ENCODE assay signal across 8 mouse cellular contexts in the genomic region with DNA sequence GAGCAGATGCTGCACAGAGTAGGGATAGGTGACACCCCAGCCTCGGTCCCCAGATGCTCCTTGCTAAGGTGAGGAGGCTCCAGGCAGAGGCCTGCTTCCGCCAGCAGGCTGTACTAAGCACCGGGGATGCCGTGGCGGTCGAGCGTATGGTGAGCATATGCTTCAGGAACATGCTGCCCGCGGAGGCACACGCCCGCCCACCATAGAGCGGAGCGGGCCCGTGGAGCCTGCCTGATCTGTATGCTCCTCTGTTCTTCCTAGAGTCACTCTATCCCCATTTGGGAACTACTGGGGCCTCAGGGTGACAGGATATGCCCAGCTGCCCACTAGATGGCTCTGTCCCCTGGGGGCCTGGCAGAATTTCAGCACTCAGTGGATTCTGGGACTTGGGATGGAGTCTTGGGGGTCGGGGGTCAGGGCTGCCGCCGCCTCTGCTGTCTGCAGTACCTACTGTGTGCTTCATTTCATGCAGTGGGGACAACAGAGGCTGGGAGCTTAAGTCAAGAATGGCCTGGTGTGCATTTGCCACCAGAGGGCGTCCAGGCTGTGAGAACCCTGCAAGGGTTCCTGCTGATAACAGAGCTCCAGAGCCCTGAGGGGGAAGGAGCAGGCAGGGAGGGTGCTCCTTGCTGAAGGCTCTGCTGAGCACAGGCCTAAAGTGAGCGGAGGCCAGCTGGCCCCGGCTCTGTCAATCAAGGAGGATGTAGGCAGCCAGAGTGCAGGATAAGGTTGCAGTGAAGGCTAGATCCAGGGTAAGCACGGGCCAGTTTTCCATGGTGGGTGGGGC.
DNase-seq lines count a peak whose midpoint lies in the region; ATAC-seq lines count a peak whose summit lies in the region.

No protein-coding gene starts in this region.

- peak overlapping the region; percentile 84 for H3K27ac ChIP-seq in midbrain, embryonic 10.5 days (replicated peaks)
- H3K27ac ChIP-seq in midbrain, embryonic 15.5 days, result no peak overlapping the region
- H3K27ac ChIP-seq in forebrain, embryonic 14.5 days (ENCODE audit: low read depth, low read length), result no peak overlapping the region
- peak overlapping the region; percentile 35; the same call in 1 of the 2 replicates for H3K27ac ChIP-seq in hindbrain, embryonic 13.5 days
- H3K27ac ChIP-seq in limb, embryonic 11.5 days (replicated peaks; ENCODE audit: low read depth, low read length), result no peak overlapping the region; the same call in 1 of the 2 replicates
- peak overlapping the region; percentile 55; the same call in 1 of the 2 replicates for H3K27ac ChIP-seq in midbrain, embryonic 13.5 days

- H3K4me2 ChIP-seq in midbrain, embryonic 15.5 days, result no peak overlapping the region
- no peak overlapping the region for H3K4me2 ChIP-seq in forebrain, embryonic 14.5 days (ENCODE audit: low read length)
- H3K4me2 ChIP-seq in hindbrain, embryonic 13.5 days, result no peak overlapping the region
- no peak overlapping the region for H3K4me2 ChIP-seq in limb, embryonic 11.5 days (ENCODE audit: low read depth, severe bottlenecking)
- H3K4me2 ChIP-seq in midbrain, embryonic 13.5 days (replicated peaks), result no peak overlapping the region

- DNase-seq in midbrain, embryonic 10.5 days (ENCODE audit: low spot score), result peak; percentile 64
- DNase-seq in c-Kit-positive CD71-positive TER-119-positive erythroid progenitor cells, embryonic 14.5 days (ENCODE audit: low spot score), result peak; percentile 85
- DNase-seq in forebrain, embryonic 14.5 days (ENCODE audit: low spot score), result peak; percentile 82
- DNase-seq in limb, embryonic 11.5 days (ENCODE audit: low spot score), result peak; percentile 78
- DNase-seq in thymus, postnatal 10 days (ENCODE audit: low spot score in 2 of 2), result peak; percentile 67 to 75

- H3K4me1 ChIP-seq in midbrain, embryonic 10.5 days, result peaks cover 93% of the 10 kb centered on the region
- H3K4me1 ChIP-seq in midbrain, embryonic 15.5 days, result peaks cover 68% of the 10 kb centered on the region
- H3K4me1 ChIP-seq in forebrain, embryonic 14.5 days (ENCODE audit: control insufficient read depth, insufficient read depth, low read length), result peaks cover 65% of the 10 kb centered on the region
- peaks cover 91% of the 10 kb centered on the region for H3K4me1 ChIP-seq in hindbrain, embryonic 13.5 days (replicated peaks)
- peaks cover 80% of the 10 kb centered on the region for H3K4me1 ChIP-seq in limb, embryonic 11.5 days (ENCODE audit: control insufficient read depth, insufficient read depth, low read length)
- H3K4me1 ChIP-seq in midbrain, embryonic 13.5 days (replicated peaks), result peaks cover 90% of the 10 kb centered on the region

- no peak overlapping the region for H3K4me3 ChIP-seq in midbrain, embryonic 10.5 days
- no peak overlapping the region for H3K4me3 ChIP-seq in midbrain, embryonic 15.5 days
- H3K4me3 ChIP-seq in forebrain, embryonic 14.5 days (ENCODE audit: low read depth, low read length), result no peak overlapping the region
- H3K4me3 ChIP-seq in hindbrain, embryonic 13.5 days, result no peak overlapping the region
- no peak overlapping the region for H3K4me3 ChIP-seq in limb, embryonic 11.5 days (ENCODE audit: low read depth, low read length)
- H3K4me3 ChIP-seq in midbrain, embryonic 13.5 days (replicated peaks), result no peak overlapping the region

- no peaks in the 10 kb centered on the region for H3K36me3 ChIP-seq in midbrain, embryonic 10.5 days
- H3K36me3 ChIP-seq in midbrain, embryonic 15.5 days (replicated peaks), result no peaks in the 10 kb centered on the region
- no peaks in the 10 kb centered on the region for H3K36me3 ChIP-seq in forebrain, embryonic 14.5 days (ENCODE audit: control insufficient read depth, insufficient read depth, low read length)
- no peaks in the 10 kb centered on the region for H3K36me3 ChIP-seq in hindbrain, embryonic 13.5 days
- H3K36me3 ChIP-seq in limb, embryonic 11.5 days (ENCODE audit: control insufficient read depth, insufficient read depth, low read length), result no peaks in the 10 kb centered on the region; the same call in 1 of the 2 replicates
- H3K36me3 ChIP-seq in midbrain, embryonic 13.5 days, result no peaks in the 10 kb centered on the region

- no peak overlapping the region for H3K9ac ChIP-seq in midbrain, embryonic 15.5 days
- H3K9ac ChIP-seq in forebrain, embryonic 14.5 days (ENCODE audit: low read length), result 0 out of 2 replicates have a peak overlapping the region, but pooled peaks have one; percentile 13
- H3K9ac ChIP-seq in hindbrain, embryonic 13.5 days, result no peak overlapping the region
- no peak overlapping the region for H3K9ac ChIP-seq in limb, embryonic 11.5 days (ENCODE audit: low read length)
- no peak overlapping the region for H3K9ac ChIP-seq in midbrain, embryonic 13.5 days (replicated peaks)

- no peaks in the 10 kb centered on the region for H3K9me3 ChIP-seq in midbrain, embryonic 10.5 days (replicated peaks)
- no peaks in the 10 kb centered on the region for H3K9me3 ChIP-seq in midbrain, embryonic 15.5 days
- H3K9me3 ChIP-seq in forebrain, embryonic 14.5 days (replicated peaks; ENCODE audit: control insufficient read depth, low read length), result no peaks in the 10 kb centered on the region
- no peaks in the 10 kb centered on the region for H3K9me3 ChIP-seq in hindbrain, embryonic 13.5 days
- no peaks in the 10 kb centered on the region for H3K9me3 ChIP-seq in limb, embryonic 11.5 days (ENCODE audit: control insufficient read depth, low read length)
- no peaks in the 10 kb centered on the region for H3K9me3 ChIP-seq in midbrain, embryonic 13.5 days

- peaks cover 44% of the 10 kb centered on the region for H3K27me3 ChIP-seq in midbrain, embryonic 10.5 days (ENCODE audit: low read depth, poor library complexity, severe bottlenecking)
- no peaks in the 10 kb centered on the region for H3K27me3 ChIP-seq in midbrain, embryonic 15.5 days (replicated peaks)
- H3K27me3 ChIP-seq in forebrain, embryonic 14.5 days (replicated peaks; ENCODE audit: control insufficient read depth, insufficient read depth, low read length), result no peaks in the 10 kb centered on the region
- H3K27me3 ChIP-seq in hindbrain, embryonic 13.5 days, result no peaks in the 10 kb centered on the region
- no peaks in the 10 kb centered on the region for H3K27me3 ChIP-seq in limb, embryonic 11.5 days (ENCODE audit: control insufficient read depth, insufficient read depth, low read length)
- no peaks in the 10 kb centered on the region for H3K27me3 ChIP-seq in midbrain, embryonic 13.5 days

- ATAC-seq in midbrain, embryonic 15.5 days (replicated peaks), result no peak
- ATAC-seq in forebrain, embryonic 14.5 days, result peak; percentile 21
- 0 out of 2 replicates have a peak, but pooled peaks have one; percentile 5 for ATAC-seq in hindbrain, embryonic 13.5 days (ENCODE audit: low FRiP score)
- peak; percentile 14 for ATAC-seq in limb, embryonic 11.5 days (ENCODE audit: insufficient number of reproducible peaks, low FRiP score, low TSS enrichment, low read depth)
- ATAC-seq in midbrain, embryonic 13.5 days, result peak; percentile 40

- WGBS in midbrain, embryonic 10.5 days, result 45% methylated on average over 21 of the region's 21 CpGs
- WGBS in midbrain, embryonic 15.5 days, result 38% methylated on average over 21 of the region's 21 CpGs
- 36% methylated on average over 21 of the region's 21 CpGs for WGBS in forebrain, embryonic 14.5 days
- 34% methylated on average over 21 of the region's 21 CpGs for WGBS in hindbrain, embryonic 13.5 days
- WGBS in limb, embryonic 11.5 days, result 29% methylated on average over 21 of the region's 21 CpGs
- 38% methylated on average over 21 of the region's 21 CpGs for WGBS in midbrain, embryonic 13.5 days

Comparison
In these comparisons a context has a peak if more than half of its experiments do, and no peak if none do; other contexts are left out.
1. H3K27ac ChIP-seq: peak in midbrain, embryonic 10.5 days (single experiment), hindbrain, embryonic 13.5 days (single experiment) and midbrain, embryonic 13.5 days (single experiment); none in midbrain, embryonic 15.5 days (single experiment), forebrain, embryonic 14.5 days (single experiment) and limb, embryonic 11.5 days (single experiment).
2. Peak in every context shown above with its lines, with median percentiles within 50 percentile points of each other: DNase-seq.